Mouse (Mus musculus): ENCODE results near the gene Adm2. TPM values are rescaled to one million over a fixed set of nuclear protein-coding genes. Genes with fewer than 3 reads are reported as not detected.

The Adm2 gene
- polyA plus RNA-seq, 1 experiment from 2014 or later, result 1.9 TPM

DNA sequence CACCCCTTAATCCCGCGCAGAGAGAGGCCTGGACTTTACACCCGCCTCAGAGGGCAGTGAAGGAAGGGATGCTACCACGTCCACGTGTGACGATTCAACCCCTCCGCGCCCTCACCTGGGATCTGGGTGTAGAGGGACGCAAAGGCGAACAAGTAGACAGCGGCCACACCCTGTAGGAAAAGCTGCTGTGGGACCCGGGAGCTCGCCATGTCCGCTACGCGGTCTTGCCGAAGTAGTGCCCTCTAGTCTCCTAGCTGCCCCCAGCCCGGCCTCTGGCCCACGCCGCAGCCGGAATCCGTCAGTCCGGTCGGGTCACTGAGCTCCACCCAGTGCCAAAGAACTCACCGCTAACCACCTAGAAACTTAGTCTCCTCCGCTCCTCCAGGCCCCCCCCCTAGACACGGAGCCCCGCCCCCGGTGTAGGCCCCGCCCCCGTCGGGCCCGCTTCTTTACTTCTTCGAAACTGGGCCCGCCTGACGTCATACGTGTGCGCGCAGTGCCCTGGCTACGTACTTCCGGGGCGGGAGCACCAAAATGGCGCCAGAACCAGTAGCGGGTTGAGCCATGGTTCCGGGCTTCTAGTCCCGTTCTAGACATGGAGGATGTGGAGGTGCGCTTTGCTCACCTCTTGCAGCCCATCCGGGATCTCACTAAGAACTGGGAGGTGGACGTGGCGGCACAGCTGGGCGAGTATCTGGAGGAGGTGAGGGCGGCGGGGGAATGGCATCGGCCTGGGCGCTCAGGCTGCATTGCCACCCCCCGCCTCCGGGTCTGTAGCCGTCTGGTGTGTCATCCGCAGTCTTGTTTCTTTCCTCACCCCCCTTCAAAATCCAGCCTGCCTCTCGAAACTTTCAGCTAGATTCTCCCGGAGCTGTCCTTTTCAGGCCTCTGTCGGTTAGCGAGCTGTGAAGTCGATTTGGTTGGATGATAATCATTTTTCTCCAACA, 33.0 kb downstream of the Adm2 start, which contains the start of the genes Lmf2 and Ncaph2:
TSS of gene Lmf2 (minus strand) at position 419 of the 947 bp plus-strand sequence.
TSS of gene Ncaph2 (plus strand) at position 479 of the 947 bp plus-strand sequence.
- ATAC-seq (ENCODE audit: low read depth), result peak; percentile 90
- H3K36me3 ChIP-seq (ENCODE audit: control insufficient read depth, insufficient read depth), result peaks cover 35% of the 10 kb centered on the region
- H3K9ac ChIP-seq (ENCODE audit: low read depth, low read length), result peak within 1 kb of the TSS; percentile 93

DNA sequence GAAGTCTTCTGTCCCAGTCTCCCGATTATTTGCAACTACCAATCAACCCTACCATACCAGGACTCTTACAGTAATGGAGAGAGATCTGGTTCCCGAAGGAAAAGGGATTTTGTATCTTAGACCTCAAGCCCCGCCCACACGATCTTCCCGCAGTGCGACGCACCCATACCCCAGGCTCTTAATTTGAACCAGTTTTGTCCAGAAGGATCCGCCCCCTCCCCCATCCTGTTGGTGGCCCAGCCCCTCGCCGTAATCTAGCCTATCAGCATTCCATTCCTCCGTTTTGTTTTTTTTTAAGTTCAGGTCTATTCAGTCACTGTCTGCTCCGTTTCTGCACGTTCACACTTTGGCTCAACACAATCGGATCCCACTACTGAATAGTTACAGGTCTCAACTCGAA, 33.9 kb downstream of the Adm2 start:
- WGBS (ENCODE audit: insufficient replicate concordance), result under 1% methylated on average over 15 of the region's 15 CpGs
- H3K27me3 ChIP-seq (ENCODE audit: control insufficient read depth, insufficient read depth, low read depth, low read length), result no peaks in the 10 kb centered on the region
- peak overlapping the region; percentile 76 for H3K4me2 ChIP-seq (ENCODE audit: low read depth, low read length)
- H3K9ac ChIP-seq (ENCODE audit: low read depth, low read length), result peak overlapping the region; percentile 81
- no peaks in the 10 kb centered on the region for H3K9me3 ChIP-seq (replicated peaks; ENCODE audit: control insufficient read depth, low read length)
- H3K4me3 ChIP-seq (ENCODE audit: low read depth, low read length), result peak overlapping the region; percentile 80
- ATAC-seq (ENCODE audit: low read depth), result peak; percentile 64
- H3K27ac ChIP-seq (ENCODE audit: low read length), result peak overlapping the region; percentile 79
- H3K36me3 ChIP-seq (ENCODE audit: control insufficient read depth, insufficient read depth), result peaks cover 33% of the 10 kb centered on the region
- H3K4me1 ChIP-seq (ENCODE audit: control insufficient read depth, low read depth, low read length), result peaks cover 28% of the 10 kb centered on the region

More for the DNA sequence above, 33.0 kb downstream of the Adm2 start, which contains the start of the genes Lmf2 and Ncaph2:
- peak within 1 kb of the TSS; percentile 88 for H3K27ac ChIP-seq (ENCODE audit: low read length)
- H3K4me2 ChIP-seq (ENCODE audit: low read depth, low read length), result peak within 1 kb of the TSS; percentile 86
- under 1% methylated on average over 64 of the region's 64 CpGs for WGBS (ENCODE audit: insufficient replicate concordance)
- H3K4me3 ChIP-seq (ENCODE audit: low read depth, low read length), result peak within 1 kb of the TSS; percentile 80
- H3K27me3 ChIP-seq (ENCODE audit: control insufficient read depth, insufficient read depth, low read depth, low read length), result no peaks in the 10 kb centered on the region
- no peaks in the 10 kb centered on the region for H3K9me3 ChIP-seq (replicated peaks; ENCODE audit: control insufficient read depth, low read length)
- peaks cover 28% of the 10 kb centered on the region for H3K4me1 ChIP-seq (ENCODE audit: control insufficient read depth, low read depth, low read length)

DNA sequence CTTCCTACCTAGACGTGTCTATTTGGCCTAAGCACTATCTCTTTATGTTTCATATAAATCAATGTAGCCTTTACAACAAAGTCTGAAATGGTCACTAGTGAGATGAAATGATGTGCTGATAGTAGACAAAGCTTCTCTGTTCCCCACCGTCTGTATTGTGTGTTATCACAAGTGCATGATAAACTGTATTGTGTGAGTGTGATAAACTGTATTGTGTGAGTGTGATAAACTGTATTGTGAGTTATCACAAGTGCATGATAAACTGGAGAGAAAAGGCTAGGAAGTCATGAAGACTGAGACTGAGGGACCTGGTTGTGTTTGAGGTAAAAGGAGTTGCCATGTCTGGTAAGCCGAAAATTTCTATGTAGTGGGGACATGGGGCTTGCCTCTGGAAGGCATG, 36.3 kb downstream of the Adm2 start:
- ATAC-seq (ENCODE audit: low read depth), result no peak
- WGBS (ENCODE audit: insufficient replicate concordance), result 42% methylated on average over 3 of the region's 3 CpGs
- H3K9me3 ChIP-seq (replicated peaks; ENCODE audit: control insufficient read depth, low read length), result no peaks in the 10 kb centered on the region
- no peak overlapping the region for H3K4me2 ChIP-seq (ENCODE audit: low read depth, low read length)
- no peak overlapping the region for H3K9ac ChIP-seq (ENCODE audit: low read depth, low read length)
- H3K27me3 ChIP-seq (ENCODE audit: control insufficient read depth, insufficient read depth, low read depth, low read length), result no peaks in the 10 kb centered on the region
- no peak overlapping the region for H3K27ac ChIP-seq (ENCODE audit: low read length)
- no peak overlapping the region for H3K4me3 ChIP-seq (ENCODE audit: low read depth, low read length)
- peaks cover 27% of the 10 kb centered on the region for H3K4me1 ChIP-seq (ENCODE audit: control insufficient read depth, low read depth, low read length)
- H3K36me3 ChIP-seq (ENCODE audit: control insufficient read depth, insufficient read depth), result peaks cover 28% of the 10 kb centered on the region

DNA sequence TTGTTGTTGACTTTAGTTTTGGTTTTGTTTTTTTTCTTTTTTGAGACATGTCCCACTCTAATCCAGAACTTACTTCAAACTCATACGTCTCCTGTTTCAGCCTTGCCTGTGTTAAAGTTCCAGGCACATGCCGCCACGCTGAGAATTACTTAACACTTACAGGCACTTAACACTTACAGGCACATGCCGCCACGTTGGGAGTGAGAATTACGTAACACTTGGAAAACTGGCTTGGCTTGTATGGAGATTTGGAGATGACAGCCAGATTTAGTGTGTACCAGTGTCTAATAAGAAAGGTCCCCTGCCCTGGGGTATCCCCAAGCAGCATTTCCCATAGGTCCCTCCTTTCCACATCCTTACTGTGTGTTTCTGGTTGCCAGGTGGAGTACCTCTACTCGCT, 40.5 kb downstream of the Adm2 start:
- Histone ChIP-seq H3K36me3 (ENCODE audit: control insufficient read depth, insufficient read depth) (peaks cover 69% of the 10 kb centered on the region), H3K27me3 (ENCODE audit: control insufficient read depth, insufficient read depth, low read depth, low read length) (no peaks in the 10 kb centered on the region), H3K4me3 (ENCODE audit: low read depth, low read length) (no peak overlapping the region), H3K4me2 (ENCODE audit: low read depth, low read length) (no peak overlapping the region), H3K9me3 (replicated peaks; ENCODE audit: control insufficient read depth, low read length) (no peaks in the 10 kb centered on the region), H3K27ac (ENCODE audit: low read length) (no peak overlapping the region), H3K4me1 (ENCODE audit: control insufficient read depth, low read depth, low read length) (peaks cover 7% of the 10 kb centered on the region), H3K9ac (ENCODE audit: low read depth, low read length) (no peak overlapping the region)
- WGBS (ENCODE audit: insufficient replicate concordance), result 86% methylated on average over 7 of the region's 7 CpGs
- no peak for ATAC-seq (ENCODE audit: low read depth)

DNA sequence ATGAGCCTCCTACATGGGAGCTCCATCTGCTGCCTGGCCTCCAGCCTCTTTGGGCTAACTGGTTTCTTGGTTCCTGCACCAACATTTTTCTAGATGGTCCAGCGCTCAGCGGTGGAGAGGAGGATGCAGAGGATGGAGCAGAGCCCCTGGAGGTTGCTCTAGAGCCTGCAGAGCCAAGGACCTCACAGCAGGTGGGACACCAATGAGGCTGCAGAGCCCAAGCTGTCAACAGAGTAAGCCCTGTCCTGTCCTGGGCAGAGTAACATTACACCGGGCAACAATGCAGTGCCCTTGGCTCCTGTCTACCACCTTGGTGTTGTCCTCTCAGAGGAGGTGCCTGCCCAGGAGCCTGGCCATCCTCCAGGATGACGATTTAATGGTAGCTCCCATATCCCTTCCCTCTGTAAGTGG, 42.6 kb downstream of the Adm2 start:
- Histone ChIP-seq H3K27ac (ENCODE audit: low read length) (no peak overlapping the region), H3K9me3 (replicated peaks; ENCODE audit: control insufficient read depth, low read length) (no peaks in the 10 kb centered on the region), H3K4me1 (ENCODE audit: control insufficient read depth, low read depth, low read length) (no peaks in the 10 kb centered on the region), H3K4me2 (ENCODE audit: low read depth, low read length) (no peak overlapping the region), H3K9ac (ENCODE audit: low read depth, low read length) (no peak overlapping the region), H3K27me3 (ENCODE audit: control insufficient read depth, insufficient read depth, low read depth, low read length) (no peaks in the 10 kb centered on the region), H3K36me3 (ENCODE audit: control insufficient read depth, insufficient read depth) (peaks cover 88% of the 10 kb centered on the region), H3K4me3 (ENCODE audit: low read depth, low read length) (no peak overlapping the region)
- ATAC-seq (ENCODE audit: low read depth), result no peak
- WGBS (ENCODE audit: insufficient replicate concordance), result 85% methylated on average over 4 of the region's 4 CpGs

DNA sequence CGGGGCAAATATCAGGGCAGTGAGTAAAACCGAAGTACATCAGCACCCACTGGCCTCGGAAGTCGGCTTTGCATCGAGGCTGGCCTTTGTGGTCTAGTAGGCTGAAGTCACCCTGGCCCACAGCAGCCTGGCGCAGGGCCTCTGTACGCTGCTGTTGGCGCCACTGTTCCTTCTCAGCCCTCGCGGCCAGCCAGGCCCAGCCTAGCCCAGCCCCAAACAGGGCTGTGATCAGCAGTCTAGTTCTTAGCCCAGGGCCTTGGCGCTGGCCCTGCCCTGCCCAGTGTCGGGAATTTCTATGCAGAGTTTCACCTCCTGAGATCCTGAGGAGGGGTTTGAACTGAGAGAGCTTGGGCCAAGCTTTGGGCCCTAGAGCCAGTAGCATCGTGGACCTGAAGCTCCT, 49.5 kb downstream of the Adm2 start:
- WGBS (ENCODE audit: insufficient replicate concordance), result 77% methylated on average over 13 of the region's 13 CpGs
- Histone ChIP-seq H3K36me3 (ENCODE audit: control insufficient read depth, insufficient read depth) (peaks cover 55% of the 10 kb centered on the region), H3K4me3 (ENCODE audit: low read depth, low read length) (no peak overlapping the region), H3K9ac (ENCODE audit: low read depth, low read length) (no peak overlapping the region), H3K27ac (ENCODE audit: low read length) (0 out of 2 replicates have a peak overlapping the region, but pooled peaks have one; percentile 19), H3K9me3 (replicated peaks; ENCODE audit: control insufficient read depth, low read length) (no peaks in the 10 kb centered on the region), H3K27me3 (ENCODE audit: control insufficient read depth, insufficient read depth, low read depth, low read length) (peaks cover 8% of the 10 kb centered on the region), H3K4me1 (ENCODE audit: control insufficient read depth, low read depth, low read length) (peaks cover 12% of the 10 kb centered on the region), H3K4me2 (ENCODE audit: low read depth, low read length) (no peak overlapping the region)
- no peak for ATAC-seq (ENCODE audit: low read depth)

DNA sequence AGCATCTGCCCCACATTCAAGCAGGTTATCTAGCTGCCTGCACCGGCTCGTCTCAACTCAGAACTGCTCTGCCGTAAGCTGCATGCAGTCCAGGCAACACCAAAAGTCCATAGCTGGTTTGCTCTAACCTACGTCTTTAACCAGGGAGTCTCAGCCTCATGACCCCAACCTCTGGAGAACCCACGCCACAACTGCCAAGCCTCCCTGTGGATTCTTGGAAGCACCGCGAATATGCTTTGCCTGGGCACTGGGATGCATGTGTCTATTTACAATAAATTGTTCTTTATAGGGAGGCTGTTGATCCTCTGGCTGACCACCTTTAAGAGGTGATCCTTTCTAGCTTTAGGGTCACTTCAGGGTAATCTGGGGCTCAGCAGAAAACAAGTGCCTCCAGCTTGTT, 50.0 kb downstream of the Adm2 start:
- H3K9ac ChIP-seq (ENCODE audit: low read depth, low read length), result no peak overlapping the region
- 79% methylated on average over 7 of the region's 7 CpGs for WGBS (ENCODE audit: insufficient replicate concordance)

DNA sequence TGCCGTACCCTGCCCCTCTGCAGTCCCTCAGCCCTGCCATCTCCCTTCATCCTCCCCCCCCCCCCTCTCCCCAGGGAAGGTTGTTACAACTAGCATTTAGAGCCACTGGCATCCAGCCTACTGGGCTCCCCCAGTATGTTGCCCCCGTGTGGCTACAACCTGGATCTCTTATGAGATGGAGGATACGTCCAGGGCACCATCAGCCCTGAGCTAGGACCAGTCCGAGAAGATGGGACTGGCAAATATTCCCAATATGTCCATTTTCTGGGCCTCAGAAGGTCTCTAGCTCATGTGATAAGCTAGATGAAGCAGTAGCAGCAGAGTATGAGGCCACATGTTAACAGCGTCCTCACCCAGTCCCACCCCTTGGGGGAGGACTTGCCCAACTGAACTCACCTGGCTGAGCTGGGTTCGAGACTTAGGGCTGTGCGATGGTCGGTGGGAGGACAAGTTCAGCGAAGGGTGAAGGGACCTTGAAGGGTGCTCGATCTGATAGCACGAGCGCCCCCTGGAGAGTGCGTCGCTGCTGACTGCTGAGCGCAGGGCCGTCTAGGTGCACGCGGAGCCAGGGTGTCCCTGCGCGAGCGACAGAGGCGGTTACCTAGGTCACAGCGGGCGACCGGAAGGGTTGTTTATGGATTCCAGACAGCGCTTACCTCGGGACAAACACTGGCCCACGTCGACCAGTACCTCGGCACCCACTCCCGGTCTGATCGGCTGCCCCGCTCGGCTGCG, 50.7 kb downstream of the Adm2 start:
- ATAC-seq (ENCODE audit: low read depth), result peak; percentile 85
- Histone ChIP-seq H3K27me3 (ENCODE audit: control insufficient read depth, insufficient read depth, low read depth, low read length) (peaks cover 19% of the 10 kb centered on the region), H3K36me3 (ENCODE audit: control insufficient read depth, insufficient read depth) (peaks cover 44% of the 10 kb centered on the region), H3K4me3 (ENCODE audit: low read depth, low read length) (peak overlapping the region; percentile 82), H3K9ac (ENCODE audit: low read depth, low read length) (peak overlapping the region; percentile 80), H3K9me3 (replicated peaks; ENCODE audit: control insufficient read depth, low read length) (no peaks in the 10 kb centered on the region), H3K4me2 (ENCODE audit: low read depth, low read length) (peak overlapping the region; percentile 100), H3K4me1 (ENCODE audit: control insufficient read depth, low read depth, low read length) (peaks cover 20% of the 10 kb centered on the region), H3K27ac (ENCODE audit: low read length) (peak overlapping the region; percentile 90)
- WGBS (ENCODE audit: insufficient replicate concordance), result 2% methylated on average over 35 of the region's 35 CpGs

More for the DNA sequence above, 50.0 kb downstream of the Adm2 start:
- ATAC-seq (ENCODE audit: low read depth), result no peak
- Histone ChIP-seq H3K27ac (ENCODE audit: low read length) (peak overlapping the region; percentile 19; the same call in 1 of the 2 replicates), H3K27me3 (ENCODE audit: control insufficient read depth, insufficient read depth, low read depth, low read length) (peaks cover 13% of the 10 kb centered on the region), H3K9me3 (replicated peaks; ENCODE audit: control insufficient read depth, low read length) (no peaks in the 10 kb centered on the region), H3K36me3 (ENCODE audit: control insufficient read depth, insufficient read depth) (peaks cover 50% of the 10 kb centered on the region), H3K4me3 (ENCODE audit: low read depth, low read length) (peak overlapping the region; percentile 82; the same call in 1 of the 2 replicates), H3K4me2 (ENCODE audit: low read depth, low read length) (peak overlapping the region; percentile 100), H3K4me1 (ENCODE audit: control insufficient read depth, low read depth, low read length) (peaks cover 17% of the 10 kb centered on the region)

All from liver, embryonic 16.5 days (tissue).